Mouse (Mus musculus) midbrain, embryonic 16.5 days (tissue): ENCODE measurements around the gene Ubap2. TPM values are rescaled to one million over a fixed set of nuclear protein-coding genes. Genes with fewer than 3 reads are reported as not detected.

Experiments used
- ATAC-seq: fragments of 200-750 bp; cut with Nextera tagmentation; 2 replicates; pipeline ENCODE4 v1.8.0; 2017; ENCODE audit warnings: moderate TSS enrichment
- H3K27ac ChIP-seq: fragments of 300-500 bp; sonication (generic); 2 replicates; pipeline ENCODE4 v1.5.1; 2014; ENCODE audit warnings: mild to moderate bottlenecking, low read length, mixed read lengths
- H3K27me3 ChIP-seq: fragments of 300-500 bp; sonication (generic); 2 replicates; pipeline ENCODE4 v1.6.1; 2014; ENCODE audit warnings: low read depth, low read length, mixed read lengths; ENCODE audit not compliant: control insufficient read depth, insufficient read depth
- H3K36me3 ChIP-seq: fragments of 300-500 bp; sonication (generic); 2 replicates; pipeline ENCODE4 v1.6.1; 2014; ENCODE audit warnings: mild to moderate bottlenecking, low read length, moderate library complexity, mixed read lengths; ENCODE audit not compliant: control insufficient read depth, insufficient read depth
- H3K4me1 ChIP-seq: fragments of 300-500 bp; sonication (generic); 2 replicates; pipeline ENCODE4 v1.6.1; 2014; ENCODE audit warnings: mild to moderate bottlenecking, low read length, mixed read lengths; ENCODE audit not compliant: control insufficient read depth, insufficient read depth
- H3K4me2 ChIP-seq: fragments of 300-500 bp; sonication (generic); 2 replicates; pipeline ENCODE4 v1.6.1; 2014; ENCODE audit warnings: mild to moderate bottlenecking, low read length, mixed read lengths
- H3K4me3 ChIP-seq: fragments of 300-500 bp; sonication (generic); 2 replicates; pipeline ENCODE4 v1.5.1; 2014; ENCODE audit warnings: low read depth, mild to moderate bottlenecking, low read length, moderate library complexity, mixed read lengths
- H3K9ac ChIP-seq: fragments of 300-500 bp; sonication (generic); 2 replicates; pipeline ENCODE4 v1.6.1; 2014; ENCODE audit warnings: low read depth, low read length, mixed read lengths
- H3K9me3 ChIP-seq: fragments of 300-500 bp; sonication (generic); replicated peaks from 2 replicates; pipeline ENCODE4 v1.6.1; 2014; ENCODE audit warnings: mild to moderate bottlenecking, low read length, mixed read lengths; ENCODE audit not compliant: control insufficient read depth, poor library complexity, severe bottlenecking
- WGBS: fragments of 180-500 bp; shearing (Covaris S2); extraction: QIAGEN DNeasy Blood & Tissue Kit; methylation state at CpG from one replicate; pipeline ENCODE4 v1.1.7; 2014; 5-methylcytosine and 5-hydroxymethylcytosine counted together
- polyA plus RNA-seq: library from polyadenylated mRNA; unstranded; fragments of >200 nt; fragmentation: Nextera tagmentation; extraction: Ambion mirVana; gene quantifications from 2 replicates; pipeline ENCODE4 v1.2.1, GENCODE M21; 2015

The Ubap2 gene
- polyA plus RNA-seq, 1 experiment from 2014 or later = 56.4 TPM

GRCm38 (mm10) chr4:41192544-41193512 is 82.1 kb downstream of the Ubap2 start:
- no peak overlapping the region for H3K4me3 ChIP-seq
- H3K27me3 ChIP-seq = no peaks in the 10 kb centered on the region
- H3K4me2 ChIP-seq = no peak overlapping the region
- peaks cover 22% of the 10 kb centered on the region for H3K36me3 ChIP-seq
- H3K9ac ChIP-seq = no peak overlapping the region
- WGBS = 74% methylated on average over 14 of the region's 14 CpGs
- H3K27ac ChIP-seq = no peak overlapping the region
- H3K4me1 ChIP-seq = no peaks in the 10 kb centered on the region
- ATAC-seq = no peak
- H3K9me3 ChIP-seq = no peaks in the 10 kb centered on the region

GRCm38 (mm10) chr4:41189809-41190208 is 85.1 kb downstream of the Ubap2 start:
- ATAC-seq = no peak
- Histone ChIP-seq H3K27me3 (no peaks in the 10 kb centered on the region), H3K4me2 (no peak overlapping the region), H3K4me1 (no peaks in the 10 kb centered on the region), H3K9me3 (no peaks in the 10 kb centered on the region), H3K9ac (no peak overlapping the region), H3K27ac (no peak overlapping the region), H3K4me3 (no peak overlapping the region), H3K36me3 (peaks cover 5% of the 10 kb centered on the region)
- 86% methylated on average over 2 of the region's 2 CpGs for WGBS

GRCm38 (mm10) chr4:41179825-41180725 is 94.9 kb downstream of the Ubap2 start:
- Histone ChIP-seq H3K9ac (no peak overlapping the region), H3K4me2 (no peak overlapping the region), H3K4me1 (no peaks in the 10 kb centered on the region), H3K9me3 (no peaks in the 10 kb centered on the region), H3K27ac (no peak overlapping the region), H3K4me3 (no peak overlapping the region), H3K36me3 (peaks cover 7% of the 10 kb centered on the region; the same call in 1 of the 2 replicates), H3K27me3 (no peaks in the 10 kb centered on the region)
- ATAC-seq = peak; percentile 55; the same call in 1 of the 2 replicates
- WGBS = 84% methylated on average over 15 of the region's 15 CpGs

- no peak overlapping the region for H3K4me2 ChIP-seq
- H3K4me1 ChIP-seq = no peaks in the 10 kb centered on the region
- no peaks in the 10 kb centered on the region for H3K27me3 ChIP-seq
- WGBS = 88% methylated on average over 2 of the region's 2 CpGs
- H3K9ac ChIP-seq = no peak overlapping the region
- ATAC-seq = no peak
- H3K27ac ChIP-seq = no peak overlapping the region
- no peaks in the 10 kb centered on the region for H3K9me3 ChIP-seq
- peaks cover 2% of the 10 kb centered on the region; the same call in 1 of the 2 replicates for H3K36me3 ChIP-seq
- H3K4me3 ChIP-seq = no peak overlapping the region
Measured at GRCm38 (mm10) chr4:41174631-41175030, 100.3 kb downstream of the Ubap2 start.

- no peak overlapping the region for H3K4me2 ChIP-seq
- no peaks in the 10 kb centered on the region for H3K27me3 ChIP-seq
- 88% methylated on average over 2 of the region's 2 CpGs for WGBS
- H3K4me3 ChIP-seq = no peak overlapping the region
- no peak overlapping the region for H3K9ac ChIP-seq
- no peak overlapping the region for H3K27ac ChIP-seq
- H3K4me1 ChIP-seq = no peaks in the 10 kb centered on the region
- ATAC-seq = no peak
- no peaks in the 10 kb centered on the region for H3K36me3 ChIP-seq
- H3K9me3 ChIP-seq = no peaks in the 10 kb centered on the region
Measured at GRCm38 (mm10) chr4:41170970-41171369, 104.0 kb downstream of the Ubap2 start.

- Histone ChIP-seq H3K4me1 (peaks cover 7% of the 10 kb centered on the region; the same call in 1 of the 2 replicates), H3K27me3 (no peaks in the 10 kb centered on the region), H3K36me3 (no peaks in the 10 kb centered on the region), H3K27ac (peak overlapping the region; percentile 53; the same call in 1 of the 2 replicates), H3K9ac (no peak overlapping the region), H3K4me3 (no peak overlapping the region), H3K9me3 (no peaks in the 10 kb centered on the region), H3K4me2 (no peak overlapping the region)
- 73% methylated on average over 6 of the region's 6 CpGs for WGBS
- peak; percentile 7; the same call in 1 of the 2 replicates for ATAC-seq
Measured at GRCm38 (mm10) chr4:41165693-41166475, 109.1 kb downstream of the Ubap2 start.

GRCm38 (mm10) chr4:41164974-41165373 is 110.0 kb downstream of the Ubap2 start:
- H3K4me1 ChIP-seq = peaks cover 7% of the 10 kb centered on the region; the same call in 1 of the 2 replicates
- 0 out of 2 replicates have a peak, but pooled peaks have one; percentile 15 for ATAC-seq
- H3K9me3 ChIP-seq = no peaks in the 10 kb centered on the region
- no peak overlapping the region for H3K9ac ChIP-seq
- no peak overlapping the region for H3K27ac ChIP-seq
- H3K4me2 ChIP-seq = no peak overlapping the region
- H3K36me3 ChIP-seq = no peaks in the 10 kb centered on the region
- no peaks in the 10 kb centered on the region for H3K27me3 ChIP-seq
- 17% methylated on average over 2 of the region's 2 CpGs for WGBS
- no peak overlapping the region for H3K4me3 ChIP-seq

- Histone ChIP-seq H3K9ac (no peak overlapping the region), H3K36me3 (no peaks in the 10 kb centered on the region), H3K4me2 (no peak overlapping the region), H3K4me3 (no peak overlapping the region), H3K27me3 (no peaks in the 10 kb centered on the region), H3K9me3 (no peaks in the 10 kb centered on the region), H3K27ac (no peak overlapping the region), H3K4me1 (peaks cover 7% of the 10 kb centered on the region; the same call in 1 of the 2 replicates)
- 97% methylated on average over 3 of the region's 3 CpGs for WGBS
- ATAC-seq = no peak
Measured at GRCm38 (mm10) chr4:41161232-41161631, 113.7 kb downstream of the Ubap2 start.
